ENCODE assay signal across 10 mouse cellular contexts in the genomic region with DNA sequence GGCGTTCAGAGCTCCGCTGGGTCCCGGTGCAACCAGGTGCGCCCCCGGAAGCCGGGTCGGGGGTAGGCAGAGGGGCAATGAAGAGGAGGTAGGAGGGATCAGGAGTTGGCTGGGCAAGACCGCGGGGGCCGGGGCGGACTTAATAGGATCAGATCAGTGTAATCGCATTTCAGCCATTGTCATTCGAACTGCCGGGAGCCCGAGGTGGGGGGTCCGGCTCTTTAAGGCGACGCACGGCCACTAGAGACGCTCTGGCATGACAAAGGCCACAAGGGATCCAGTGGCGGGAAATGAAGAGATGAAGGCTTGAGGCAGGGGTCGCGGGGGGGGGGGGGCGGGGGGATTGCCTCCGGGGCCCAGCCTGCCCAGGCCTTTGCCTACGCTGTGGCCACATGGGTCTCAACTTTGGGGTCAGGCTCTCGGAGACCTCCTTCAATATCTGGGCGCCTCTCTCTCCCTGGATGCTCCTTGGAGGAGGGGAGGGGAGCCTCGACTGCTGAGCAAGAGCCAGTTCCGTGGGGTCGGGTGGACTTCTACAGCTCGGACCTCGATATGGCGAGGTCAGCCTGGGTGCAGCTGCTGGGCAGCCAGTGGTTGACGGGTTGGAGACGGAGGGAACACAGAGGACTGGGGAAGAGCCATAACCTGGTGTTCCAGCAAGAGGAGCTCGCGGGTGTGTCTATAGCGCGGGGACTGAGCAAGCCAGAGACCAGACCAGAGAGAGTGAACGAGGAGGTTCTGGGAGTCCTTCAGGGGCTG. TPM values are rescaled to one million over a fixed set of nuclear protein-coding genes. Genes with fewer than 3 reads are reported as not detected.
DNase-seq lines count a peak whose midpoint lies in the region; ATAC-seq and TF ChIP-seq lines count a peak whose summit lies in the region.
"Had no signal": no experiment of that assay in that cellular context is flagged by ENCODE, and none has a peak within 500 bp of the region (broad histone marks: within the 10 kb centered on the region; RNA-seq: fewer than 3 reads in every experiment).

No protein-coding gene starts in this region.

- peaks cover 24% of the 10 kb centered on the region for H3K4me1 ChIP-seq in heart, embryonic 15.5 days (replicated peaks)
- no peaks in the 10 kb centered on the region for H3K4me1 ChIP-seq in intestine, postnatal 0 days (replicated peaks; ENCODE audit: control insufficient read depth, insufficient read depth, low read length)
- H3K4me1 ChIP-seq in neural tube, embryonic 12.5 days, result peaks cover 57% of the 10 kb centered on the region

- DNase-seq in heart, adult 8-10 months (ENCODE audit: low spot score), result no peak
- peak; percentile 74 for DNase-seq in embryo, embryonic 11 days
- DNase-seq in layer of hippocampus, adult 9-11 months, result no peak
- no peak for DNase-seq in layer of hippocampus, adult 9-10 months (ENCODE audit: low spot score)
- no peak for DNase-seq in adipocyte (ENCODE audit: low spot score)
- DNase-seq: thymus, adult 2 months had no signal

- peaks cover 100% of the 10 kb centered on the region for H3K27me3 ChIP-seq in heart, embryonic 15.5 days
- H3K27me3 ChIP-seq in intestine, postnatal 0 days (replicated peaks; ENCODE audit: control insufficient read depth, insufficient read depth, low read length), result peaks cover 97% of the 10 kb centered on the region
- H3K27me3 ChIP-seq in neural tube, embryonic 12.5 days (replicated peaks), result peaks cover 69% of the 10 kb centered on the region

- no peaks in the 10 kb centered on the region for H3K36me3 ChIP-seq in heart, embryonic 15.5 days
- no peaks in the 10 kb centered on the region for H3K36me3 ChIP-seq in intestine, postnatal 0 days (ENCODE audit: control insufficient read depth, insufficient read depth)
- no peaks in the 10 kb centered on the region for H3K36me3 ChIP-seq in neural tube, embryonic 12.5 days

- no peak overlapping the region for H3K27ac ChIP-seq in heart, embryonic 15.5 days
- no peak overlapping the region for H3K27ac ChIP-seq in intestine, postnatal 0 days (ENCODE audit: low read depth, low read length)
- no peak overlapping the region for H3K27ac ChIP-seq in neural tube, embryonic 12.5 days

- peak overlapping the region; percentile 36 for H3K4me2 ChIP-seq in heart, embryonic 15.5 days
- peak overlapping the region; percentile 21; the same call in 1 of the 2 replicates for H3K4me2 ChIP-seq in intestine, postnatal 0 days (replicated peaks; ENCODE audit: low read depth)
- peak overlapping the region; percentile 63 for H3K4me2 ChIP-seq in neural tube, embryonic 12.5 days (replicated peaks)

- no peaks in the 10 kb centered on the region for H3K9me3 ChIP-seq in heart, embryonic 15.5 days (replicated peaks)
- H3K9me3 ChIP-seq in intestine, postnatal 0 days (ENCODE audit: control insufficient read depth), result no peaks in the 10 kb centered on the region; the same call in 1 of the 2 replicates
- H3K9me3 ChIP-seq in neural tube, embryonic 12.5 days, result no peaks in the 10 kb centered on the region

- 2% methylated on average over 40 of the region's 41 CpGs for WGBS in heart, embryonic 15.5 days
- 3% methylated on average over 38 of the region's 41 CpGs for WGBS in intestine, postnatal 0 days
- 1% methylated on average over 41 of the region's 41 CpGs for WGBS in neural tube, embryonic 12.5 days

- peak overlapping the region; percentile 17 for H3K4me3 ChIP-seq in heart, embryonic 15.5 days
- no peak overlapping the region for H3K4me3 ChIP-seq in intestine, postnatal 0 days (ENCODE audit: low read depth, low read length)
- H3K4me3 ChIP-seq in neural tube, embryonic 12.5 days, result peak overlapping the region; percentile 19

- no peak for ATAC-seq in heart, embryonic 15.5 days (replicated peaks; ENCODE audit: insufficient number of reproducible peaks, insufficient read depth, low FRiP score, low read depth)
- no peak for ATAC-seq in intestine, postnatal 0 days
- ATAC-seq in neural tube, embryonic 12.5 days (ENCODE audit: low FRiP score, low read depth), result no peak
- ATAC-seq: CD4-positive, CD25-positive, alpha-beta regulatory T cell, adult 4 months had no signal

- no peak overlapping the region for H3K9ac ChIP-seq in heart, embryonic 15.5 days
- no peak overlapping the region for H3K9ac ChIP-seq in intestine, postnatal 0 days (ENCODE audit: low read depth, low read length)
- H3K9ac ChIP-seq in neural tube, embryonic 12.5 days, result peak overlapping the region; percentile 14; the same call in 1 of the 2 replicates

- TF ChIP-seq CTCF in intestine, postnatal 0 days (IDR thresholded peaks at IDR 0.05; ENCODE audit: low read depth), result no peak

RNA-seq across cellular contexts. Expression of a gene that starts 7.9 kb away (rescaled TPM):
- 0.11 TPM in 1 of 2 replicates, not detected in the other for polyA plus RNA-seq in heart, embryonic 15.5 days (2015; fragmentation: Nextera tagmentation; extraction: Ambion mirVana)
- under 1 TPM in 1 of 4 experiments, not detected in 3; 0.22 TPM for total RNA-seq in heart, adult 8-10 months (2022)
- 0.08 and 0.16 TPM in 2 replicates for polyA plus RNA-seq in intestine, postnatal 0 days (2015; fragmentation: Nextera tagmentation; extraction: Ambion mirVana)
- 78.5 and 91.6 TPM in 2 replicates for polyA plus RNA-seq in neural tube, embryonic 12.5 days (2016; fragmentation: Nextera tagmentation; extraction: Ambion mirVana)
- polyA plus RNA-seq: CD4-positive, CD25-positive, alpha-beta regulatory T cell, adult 4 months had no signal

Comparison
In these comparisons a context has a peak if more than half of its experiments do, and no peak if none do; other contexts are left out.
1. RNA of a gene that starts 7.9 kb away (polyA plus RNA-seq): 78.5 to 91.6 TPM in neural tube, embryonic 12.5 days; 0.08 to 0.16 TPM in intestine, postnatal 0 days and 0.11 TPM in heart, embryonic 15.5 days; every median in the first group is over 10 times any median in the second.
2. Peak in every context shown above with its lines, with median percentiles within 50 percentile points of each other: H3K4me2 ChIP-seq.